Mouse (Mus musculus) lung, adult 18-20 months (tissue): Measurements from ENCODE around the gene Bank1.

Source experiments
- DNase-seq, 2 experiments: peaks; one replicate each; pipeline ENCODE4 v3.0.0; 2022; ENCODE audit warnings: mixed read lengths in 2 of 2

Bank1 gene

GRCm38 (mm10) chr3:136100973-136101500, 224.8 kb downstream of the Bank1 start:
- no peak for DNase-seq

- DNase-seq = no peak
These were observed 225.6 kb downstream of the Bank1 start for GRCm38 (mm10) chr3:136100292-136100691.

DNA sequence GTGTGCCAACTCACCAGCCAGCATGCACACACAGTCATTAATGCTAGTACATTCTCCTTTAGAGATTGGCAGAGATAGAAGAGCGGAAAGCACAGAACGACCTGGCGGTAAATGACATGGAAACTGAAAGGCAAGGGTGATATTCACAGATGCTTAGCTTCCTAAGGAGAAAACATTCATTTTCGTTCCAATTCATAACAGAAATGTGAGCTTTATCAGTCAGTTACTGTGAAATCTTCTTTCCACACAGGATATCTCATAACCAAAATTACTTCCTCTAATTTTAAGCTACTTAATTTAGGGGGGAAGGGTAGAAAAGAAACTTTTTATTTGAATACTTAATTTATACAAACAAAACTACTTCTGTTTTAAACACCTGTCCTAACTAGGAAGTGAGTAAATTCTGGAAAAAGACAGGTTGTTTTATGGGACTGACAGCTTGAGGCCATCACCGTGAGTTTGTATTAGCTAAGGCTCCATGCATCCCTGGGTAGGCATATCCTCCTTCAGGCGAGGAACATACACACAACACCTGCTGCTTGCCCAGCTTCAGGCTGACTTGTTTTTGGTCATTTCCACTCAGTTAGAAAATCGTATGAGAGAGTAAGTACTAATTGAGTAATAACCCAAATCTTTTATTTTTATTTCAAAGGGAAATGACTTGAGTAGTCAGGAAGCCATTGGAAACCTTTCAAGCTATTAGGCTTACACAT, 238.8 kb downstream of the Bank1 start:
- DNase-seq = no peak

GRCm38 (mm10) chr3:136086431-136086830, 239.4 kb downstream of the Bank1 start:
- no peak for DNase-seq

GRCm38 (mm10) chr3:136085077-136085476, 240.8 kb downstream of the Bank1 start:
- peak in 1 of 2 experiments; percentile 3 for DNase-seq

- DNase-seq = no peak
These were observed 241.8 kb downstream of the Bank1 start for GRCm38 (mm10) chr3:136084066-136084465.

GRCm38 (mm10) chr3:136081264-136081663, 244.6 kb downstream of the Bank1 start:
- no peak for DNase-seq

DNA sequence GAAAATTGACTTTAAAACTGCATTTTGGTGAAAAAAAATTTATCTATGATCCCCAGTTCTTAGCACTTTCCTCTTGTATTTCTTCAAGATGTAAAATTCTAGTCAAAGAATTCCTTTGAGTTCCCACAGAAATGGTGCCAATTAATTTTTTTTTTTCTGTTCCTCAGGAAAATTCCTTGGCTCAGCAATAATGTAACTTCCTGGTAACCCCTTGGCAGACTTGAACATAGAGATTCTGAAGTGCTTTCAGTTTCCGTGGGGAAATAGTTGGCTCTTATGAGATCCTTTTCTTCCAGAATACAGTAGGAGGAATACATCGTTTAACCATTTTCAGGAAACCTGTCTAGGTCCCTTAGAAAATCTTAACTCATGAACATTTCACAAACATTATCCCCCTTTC, 247.3 kb downstream of the Bank1 start:
- no peak for DNase-seq

- DNase-seq = no peak
These were observed 255.5 kb downstream of the Bank1 start for GRCm38 (mm10) chr3:136070394-136070793.

- no peak for DNase-seq
These were observed 264.0 kb downstream of the Bank1 start for GRCm38 (mm10) chr3:136061907-136062306.

- no peak for DNase-seq
These were observed 275.2 kb downstream of the Bank1 start for GRCm38 (mm10) chr3:136050635-136051034.

DNA sequence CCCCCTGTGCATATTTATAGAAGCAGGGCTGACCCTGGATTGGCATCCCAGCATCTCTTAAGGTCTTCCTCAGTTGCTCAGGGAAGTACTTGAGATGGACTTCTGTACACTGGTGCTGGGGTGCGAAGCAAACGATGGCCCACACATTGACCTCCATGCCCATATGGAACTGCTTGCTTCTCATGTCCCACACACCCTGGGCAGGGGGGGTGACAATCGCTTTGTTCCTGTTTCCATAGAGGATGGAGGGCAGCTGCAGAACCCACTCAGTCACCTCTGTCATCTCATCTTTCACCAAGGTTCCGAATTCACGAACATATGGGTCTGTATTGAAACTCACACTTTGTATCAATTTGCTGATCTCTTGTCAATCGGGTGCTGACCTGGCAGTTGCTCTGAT, 275.7 kb downstream of the Bank1 start:
- no peak for DNase-seq

DNA sequence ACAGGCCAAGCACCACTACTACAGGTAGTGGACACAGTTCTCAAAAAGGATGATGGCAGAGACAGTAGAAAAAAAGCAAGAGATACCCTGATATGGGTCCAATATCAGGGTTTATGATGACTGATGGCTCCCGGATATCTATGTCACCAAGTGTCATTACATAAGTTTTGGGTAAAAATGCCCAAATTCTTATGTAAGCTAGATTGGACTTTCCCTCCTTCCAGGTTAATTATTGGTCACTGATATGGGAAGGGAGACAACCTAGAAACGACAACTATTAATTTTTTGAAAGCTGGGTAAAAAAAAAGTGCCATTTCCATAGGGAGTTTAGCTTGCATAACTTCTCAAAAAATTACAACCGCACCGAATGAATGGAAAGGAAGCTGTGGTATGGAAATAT, 277.8 kb downstream of the Bank1 start:
- no peak for DNase-seq

DNA sequence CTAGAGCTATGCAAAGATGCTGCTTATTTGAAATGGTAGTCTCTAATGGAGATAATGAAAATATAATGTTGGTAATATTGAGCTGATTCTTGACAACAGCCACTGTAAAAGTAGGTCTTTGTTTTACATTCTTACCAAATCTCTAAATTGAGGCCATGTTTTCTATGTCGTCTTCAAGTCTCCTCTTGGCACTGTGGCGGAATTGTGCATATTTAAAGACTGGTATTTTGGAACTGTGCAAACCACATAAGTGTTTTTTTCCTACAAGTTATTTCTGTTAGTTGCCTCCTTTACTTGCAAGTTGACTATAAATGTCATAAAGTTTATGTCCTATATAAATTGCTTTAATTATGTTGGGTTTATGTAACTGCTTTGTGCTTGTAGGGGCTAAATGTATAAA, 280.5 kb downstream of the Bank1 start:
- no peak for DNase-seq

DNA sequence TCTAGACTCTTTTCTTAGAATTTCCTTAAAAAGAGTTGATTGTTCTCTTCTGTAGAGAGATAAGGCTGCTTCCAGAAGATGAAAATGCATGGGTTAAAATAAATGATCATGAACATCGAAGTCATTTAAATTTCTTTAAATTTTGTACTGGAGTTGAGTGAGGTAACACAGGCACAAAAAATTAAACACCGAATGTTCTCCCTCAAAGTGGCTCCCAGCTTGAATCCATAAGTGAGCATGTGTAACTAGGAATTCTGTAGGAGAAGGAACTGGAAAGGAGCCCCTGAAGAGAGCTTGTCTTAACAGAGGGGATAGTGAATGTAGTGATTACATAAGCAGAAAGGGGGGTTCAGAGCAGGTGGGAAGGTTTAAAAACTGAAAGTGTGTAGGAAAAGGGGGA, 285.8 kb downstream of the Bank1 start:
- no peak for DNase-seq

DNA sequence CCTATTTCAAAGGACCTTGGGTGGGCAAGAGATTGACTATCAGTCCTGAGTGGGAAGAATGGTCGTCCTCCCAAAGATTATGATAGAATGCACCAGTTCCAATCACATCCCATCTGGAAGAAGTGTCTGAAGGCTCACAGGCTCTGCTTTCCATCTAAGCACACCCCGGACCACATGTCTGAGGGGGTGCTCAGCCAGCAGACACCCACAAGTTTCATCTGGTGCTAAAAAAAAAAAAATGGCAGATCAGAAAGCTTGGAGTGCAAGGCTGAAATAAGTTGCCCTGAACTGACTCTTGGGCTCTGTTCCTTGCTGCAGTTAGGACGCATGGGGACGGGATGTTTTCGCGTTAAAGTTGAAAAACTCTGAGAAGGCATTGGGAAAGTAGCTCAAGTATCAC, 286.4 kb downstream of the Bank1 start:
- DNase-seq = no peak

- DNase-seq = no peak
These were observed 288.6 kb downstream of the Bank1 start for GRCm38 (mm10) chr3:136037254-136037653.

- DNase-seq = no peak
These were observed 290.1 kb downstream of the Bank1 start for GRCm38 (mm10) chr3:136035784-136036183.

DNA sequence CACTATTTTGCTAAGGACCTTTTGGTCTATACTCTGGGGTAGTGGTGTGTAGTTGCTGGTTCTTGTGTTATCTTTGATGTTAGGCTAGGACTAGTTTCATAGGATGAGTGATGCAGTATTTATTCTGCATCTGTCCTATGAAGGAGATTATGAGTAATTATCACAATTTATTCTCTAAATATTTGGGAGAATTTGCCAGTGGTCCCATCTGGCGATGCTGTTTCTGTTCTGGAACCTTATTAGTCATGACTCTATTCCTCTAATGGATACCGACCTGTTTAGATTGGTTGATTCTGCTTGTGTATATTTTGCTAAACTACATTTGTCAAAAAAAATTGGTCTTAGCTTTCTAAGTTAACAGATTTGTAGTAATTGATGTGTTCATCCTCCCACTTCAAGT, 301.0 kb downstream of the Bank1 start:
- DNase-seq = no peak

DNA sequence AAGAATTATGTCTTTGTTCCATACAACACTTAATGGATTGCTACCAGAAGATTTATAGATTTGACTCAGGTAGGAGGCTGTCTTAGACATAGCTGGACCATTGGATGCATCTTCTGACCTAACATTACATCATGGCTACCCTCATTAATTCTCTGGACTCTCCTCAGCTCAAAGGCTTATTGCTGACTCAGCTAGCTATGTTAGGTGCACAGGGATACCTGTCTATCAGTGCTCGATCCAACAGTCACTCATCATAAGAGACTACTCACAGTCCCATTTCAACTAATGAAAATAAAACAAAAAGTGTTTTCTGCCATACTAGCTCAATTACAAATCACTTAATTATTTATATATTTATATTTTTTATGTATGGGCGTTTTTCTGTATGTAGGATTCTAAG, 308.3 kb downstream of the Bank1 start:
- DNase-seq = no peak

- no peak for DNase-seq
These were observed 315.2 kb downstream of the Bank1 start for GRCm38 (mm10) chr3:136010616-136011015.

GRCm38 (mm10) chr3:136007846-136008245, 318.0 kb downstream of the Bank1 start:
- no peak for DNase-seq

GRCm38 (mm10) chr3:136007081-136007828, 318.6 kb downstream of the Bank1 start:
- no peak for DNase-seq
